Mouse (Mus musculus): ENCODE measurements at regions not wholly inside any gene's neighbourhood (a gene's known extent, or its start where the extent isn't known, plus 50 kb on each side); places are given as distances from the start of the nearest gene placed in this dataset.

DNA sequence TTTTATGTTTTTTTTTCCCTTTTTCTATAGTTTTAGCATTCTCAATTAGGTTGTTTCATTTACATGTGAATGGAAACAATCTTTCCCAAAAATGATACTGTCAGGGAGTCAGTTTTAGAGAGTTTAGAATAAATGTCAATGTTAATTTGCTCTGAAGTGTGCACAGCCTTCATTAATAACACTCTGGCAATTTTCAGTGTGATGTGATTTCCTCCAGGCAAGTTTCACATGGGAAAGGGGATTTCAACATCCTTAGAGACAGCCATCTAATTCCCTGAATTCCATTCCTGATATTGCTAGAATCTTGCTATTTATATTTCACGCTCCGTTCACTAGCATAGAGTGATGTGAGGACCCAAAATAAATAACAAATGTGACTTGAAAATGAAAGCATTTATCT is 55.2 kb upstream of the Tecrl start:
- H3K79me2 ChIP-seq (ENCODE audit: control insufficient read depth, insufficient read depth, low read length), result no peaks in the 10 kb centered on the region
- 78% methylated on average over 2 of the region's 2 CpGs for WGBS
- TF ChIP-seq CTCF (IDR thresholded peaks at IDR 0.05; ENCODE audit: low read depth, low read length) (no peak), POLR2A (IDR thresholded peaks at IDR 0.05; ENCODE audit: extremely low read depth, insufficient read depth, low read length) (no peak)
- no peaks in the 10 kb centered on the region for H3K4me1 ChIP-seq (ENCODE audit: control insufficient read depth, insufficient read depth, low read length)
- no peaks in the 10 kb centered on the region for H3K36me3 ChIP-seq (ENCODE audit: control insufficient read depth, insufficient read depth, low read length)
- H3K9ac ChIP-seq (ENCODE audit: low read depth, low read length), result no peak overlapping the region
- H3K27ac ChIP-seq (replicated peaks; ENCODE audit: insufficient read depth, low read depth, low read length), result no peak overlapping the region
- no peaks in the 10 kb centered on the region for H3K27me3 ChIP-seq (ENCODE audit: control insufficient read depth, insufficient read depth, low read length)
- DNase-seq (ENCODE audit: extremely low read depth, low read depth, low spot score), result no peak
- H3K4me3 ChIP-seq (ENCODE audit: insufficient read depth, low read depth, low read length), result no peak overlapping the region

DNA sequence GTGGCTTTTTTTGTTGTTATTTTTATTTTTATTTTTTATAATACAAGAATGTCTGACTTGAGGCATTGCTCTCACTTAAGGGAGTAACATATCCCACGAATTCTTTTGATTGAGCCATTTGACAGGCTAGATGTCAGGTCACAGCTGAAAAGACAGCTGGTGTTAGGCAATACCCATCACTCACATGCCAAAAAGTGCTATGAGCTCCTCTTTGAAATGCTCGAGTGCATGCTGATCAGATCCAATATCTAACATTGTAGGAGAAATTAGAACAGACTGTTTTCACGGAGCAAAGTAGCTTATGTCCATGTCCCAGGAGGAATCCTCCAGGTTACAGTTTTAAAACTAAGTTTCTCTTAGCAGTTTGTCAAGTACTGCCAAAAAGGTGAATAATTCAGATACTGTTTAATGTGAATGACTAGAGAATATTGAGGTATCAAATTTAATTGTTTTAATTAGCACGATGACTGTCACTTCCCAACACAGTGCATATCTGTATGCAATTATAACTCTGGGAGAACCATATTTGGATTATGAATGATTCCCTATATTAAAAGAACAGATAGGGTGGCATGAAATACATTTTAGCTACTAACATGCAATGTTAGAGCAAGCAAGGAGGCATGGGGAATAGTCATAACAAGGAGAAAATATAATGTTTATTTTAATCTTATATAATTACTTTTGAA is 50.4 kb upstream of the Tecrl start:
- DNase-seq (ENCODE audit: extremely low read depth, low read depth, low spot score), result no peak
- H3K36me3 ChIP-seq (ENCODE audit: control insufficient read depth, insufficient read depth, low read length), result no peaks in the 10 kb centered on the region
- no peak overlapping the region for H3K4me3 ChIP-seq (ENCODE audit: insufficient read depth, low read depth, low read length)
- H3K9ac ChIP-seq (ENCODE audit: low read depth, low read length), result no peak overlapping the region
- H3K27me3 ChIP-seq (ENCODE audit: control insufficient read depth, insufficient read depth, low read length), result no peaks in the 10 kb centered on the region
- H3K79me2 ChIP-seq (ENCODE audit: control insufficient read depth, insufficient read depth, low read length), result no peaks in the 10 kb centered on the region
- 67% methylated on average over 4 of the region's 4 CpGs for WGBS
- H3K4me1 ChIP-seq (ENCODE audit: control insufficient read depth, insufficient read depth, low read length), result no peaks in the 10 kb centered on the region
- no peak overlapping the region for H3K27ac ChIP-seq (replicated peaks; ENCODE audit: insufficient read depth, low read depth, low read length)
- TF ChIP-seq POLR2A (IDR thresholded peaks at IDR 0.05; ENCODE audit: extremely low read depth, insufficient read depth, low read length) (no peak), CTCF (IDR thresholded peaks at IDR 0.05; ENCODE audit: low read depth, low read length) (no peak)
